Mouse (Mus musculus): ENCODE results near the gene Slc5a1.

The Slc5a1 gene

GRCm38 (mm10) chr5:33193567-33193966 is 89.5 kb downstream of the Slc5a1 start:
- CTCF ChIA-PET: no interaction called here

DNA sequence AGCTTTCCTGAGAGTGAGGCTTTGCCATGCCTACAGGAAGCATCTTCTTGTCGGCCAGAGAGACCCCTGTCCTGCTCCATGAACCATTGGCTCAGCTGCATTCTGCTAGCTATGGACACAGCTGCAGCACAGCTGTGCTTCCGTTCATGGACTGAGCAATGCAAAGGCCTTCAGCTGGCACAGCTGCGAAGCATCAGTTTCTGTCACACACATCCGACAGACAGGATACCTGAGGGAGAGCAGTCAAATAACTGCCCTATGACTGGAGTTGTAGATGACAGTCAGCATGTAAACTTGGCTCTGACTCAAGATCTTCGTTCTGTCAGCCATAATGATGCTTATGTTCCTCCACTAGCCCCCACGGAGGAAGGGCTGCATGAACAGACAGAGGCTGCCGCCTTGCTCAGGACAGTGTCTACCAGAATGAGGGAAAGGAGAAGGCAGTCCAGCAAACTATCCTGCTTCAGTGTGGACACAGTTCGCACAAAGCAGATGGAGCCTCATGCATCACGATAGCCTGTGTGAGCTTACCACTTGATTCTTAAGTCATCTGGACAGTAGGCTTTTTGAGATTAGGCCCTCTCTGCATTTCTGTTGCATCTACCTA is 91.3 kb downstream of the Slc5a1 start:
- CTCF ChIA-PET: no interaction called here

DNA sequence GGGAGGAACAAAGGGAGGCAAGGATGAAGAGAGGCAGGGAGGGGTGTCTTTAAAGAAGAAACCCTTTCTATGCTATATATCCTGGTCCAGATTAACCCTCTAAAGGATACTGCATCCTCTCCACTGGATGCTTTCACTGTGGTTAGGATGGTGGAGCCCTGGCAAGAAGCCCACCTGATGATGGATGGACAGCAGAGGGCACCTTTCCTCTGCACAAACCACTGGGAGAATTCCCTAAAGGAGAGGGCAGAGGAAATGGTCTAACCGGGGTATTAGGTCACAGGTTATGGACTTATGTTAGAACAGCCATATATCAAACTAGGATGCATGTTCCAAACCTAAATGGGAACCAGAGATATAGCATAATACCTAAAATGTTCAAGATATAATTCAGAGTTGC is 96.1 kb downstream of the Slc5a1 start:
- CTCF ChIA-PET: interaction anchor here (0.7 kb wide), 1 partner anchor 69 kb away, joined by 8 read pairs; no protein-coding TSS in a partner anchor

DNA sequence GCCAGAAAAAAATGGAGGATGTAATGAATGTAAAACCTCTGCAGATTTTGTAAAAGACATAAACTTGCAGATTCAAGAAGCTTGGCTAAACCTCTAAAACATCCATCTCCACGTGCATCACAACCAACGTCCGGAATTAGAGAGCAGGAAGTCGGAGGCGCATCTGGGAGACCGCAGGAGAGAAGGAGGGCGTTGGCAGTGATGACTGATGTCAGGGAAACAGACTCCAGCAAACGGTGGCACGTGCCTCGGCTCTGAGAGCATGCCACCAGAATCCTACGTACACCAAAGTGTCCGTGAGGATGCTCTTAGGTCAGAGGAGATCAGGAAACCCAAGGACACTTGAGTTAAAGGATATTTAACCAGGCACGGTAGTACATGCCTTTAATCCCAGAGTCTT is 97.7 kb downstream of the Slc5a1 start:
- CTCF ChIA-PET: no interaction called here

DNA sequence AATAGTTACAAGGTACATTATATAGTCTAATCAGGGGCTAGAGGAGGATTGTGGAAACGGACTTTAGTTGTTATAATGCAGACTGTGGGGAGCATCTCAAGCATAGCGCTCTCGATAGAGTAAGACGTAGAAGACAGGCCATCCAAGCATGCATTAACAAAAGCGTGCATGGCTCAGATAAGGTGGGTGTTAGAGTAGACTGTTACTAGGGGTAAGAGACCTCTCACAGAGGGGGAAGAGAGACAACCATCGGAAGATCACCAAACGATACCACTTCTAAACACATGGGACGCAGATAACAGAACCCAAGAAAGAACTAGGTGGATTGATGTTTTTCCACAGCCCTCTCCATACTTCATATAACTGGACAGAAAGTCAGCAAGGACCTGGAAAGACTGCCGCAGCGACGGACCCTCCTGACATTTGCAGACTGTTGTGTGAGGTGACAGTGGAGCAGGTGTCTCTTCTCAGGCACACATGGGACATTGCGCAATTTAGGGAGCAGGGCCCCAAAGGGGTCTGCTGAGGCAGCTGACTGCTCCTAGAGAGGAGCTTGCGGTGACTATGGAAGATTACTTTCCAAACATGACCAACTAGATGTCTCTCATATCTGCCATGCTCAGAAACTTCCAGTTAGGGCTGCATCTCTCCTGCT is 98.6 kb downstream of the Slc5a1 start:
- CTCF ChIA-PET: interaction anchor here (0.6 to 0.7 kb wide), 2 partner anchors 237 to 243 kb away, joined by 5 to 13 read pairs; no protein-coding TSS in a partner anchor

DNA sequence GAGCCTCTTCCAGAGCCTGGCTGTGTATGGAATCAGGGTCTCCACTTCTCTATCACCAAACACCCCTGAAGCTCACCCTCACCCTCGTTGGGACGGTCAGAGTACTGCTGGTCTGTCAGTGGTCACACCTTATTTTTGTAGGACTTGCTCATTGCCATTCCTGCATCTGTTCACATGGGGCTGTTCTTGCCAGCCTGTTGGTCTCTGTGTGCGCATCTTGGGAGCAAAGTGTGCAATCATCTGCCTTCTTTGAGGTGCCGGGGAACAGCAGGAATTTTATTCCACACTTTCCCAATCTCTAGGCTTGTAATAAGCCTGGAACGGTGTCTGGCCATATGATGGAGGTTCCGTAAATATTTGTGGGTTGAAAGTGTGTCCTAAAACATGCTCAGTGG is 99.1 kb downstream of the Slc5a1 start:
- CTCF ChIA-PET: interaction anchor here (0.6 kb wide), 1 partner anchor 242 kb away, joined by 5 read pairs; no protein-coding TSS in a partner anchor

DNA sequence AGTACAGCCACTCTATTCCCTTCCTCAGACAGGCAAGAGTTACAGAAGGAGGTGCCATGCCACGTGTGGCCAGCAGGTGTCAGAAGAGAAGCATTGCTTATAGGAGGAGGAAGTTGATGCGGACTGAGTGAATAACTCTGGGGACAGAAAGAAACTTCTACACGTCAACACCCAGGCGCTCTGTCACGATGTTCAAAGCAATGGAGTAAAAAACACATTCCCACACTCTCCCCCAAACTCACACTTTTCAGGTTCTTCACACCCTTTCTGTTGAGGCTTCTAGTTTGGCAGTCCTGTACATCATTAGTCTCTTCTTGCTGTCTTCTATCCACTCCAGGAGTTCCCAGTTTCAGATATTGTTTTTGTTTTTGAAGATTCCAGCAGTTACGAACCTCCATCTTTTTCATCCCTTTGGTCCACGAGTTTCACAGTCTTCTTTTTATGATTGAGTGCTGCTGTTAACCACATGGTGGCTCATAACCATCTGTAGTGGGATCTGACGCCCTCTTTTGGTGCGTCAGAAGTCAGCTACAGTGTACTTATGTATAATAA is 99.7 kb downstream of the Slc5a1 start:
- CTCF ChIA-PET: no interaction called here

- CTCF ChIA-PET: no interaction called here
These were observed 100.3 kb downstream of the Slc5a1 start for GRCm38 (mm10) chr5:33204284-33204683.

DNA sequence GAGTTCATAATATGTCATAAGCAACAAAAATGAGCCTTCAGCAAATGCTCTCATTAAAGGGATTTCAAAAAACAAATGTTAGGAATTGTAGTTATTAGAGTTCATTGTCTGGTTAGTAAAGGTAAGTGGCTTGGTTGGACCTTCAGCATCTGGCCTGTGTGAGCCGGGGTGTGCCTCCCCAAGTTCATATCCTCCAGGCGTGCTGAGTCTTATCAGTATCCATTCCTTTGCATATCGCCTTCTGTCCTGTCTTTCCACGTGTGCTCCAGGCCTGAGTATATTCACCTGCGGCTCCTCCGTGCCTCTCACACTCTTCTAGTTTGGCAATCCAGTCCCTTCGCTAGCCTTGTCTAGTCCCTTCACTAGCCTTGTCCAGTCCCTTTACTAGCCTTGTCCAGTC is 102.3 kb downstream of the Slc5a1 start:
- CTCF ChIA-PET: no interaction called here

DNA sequence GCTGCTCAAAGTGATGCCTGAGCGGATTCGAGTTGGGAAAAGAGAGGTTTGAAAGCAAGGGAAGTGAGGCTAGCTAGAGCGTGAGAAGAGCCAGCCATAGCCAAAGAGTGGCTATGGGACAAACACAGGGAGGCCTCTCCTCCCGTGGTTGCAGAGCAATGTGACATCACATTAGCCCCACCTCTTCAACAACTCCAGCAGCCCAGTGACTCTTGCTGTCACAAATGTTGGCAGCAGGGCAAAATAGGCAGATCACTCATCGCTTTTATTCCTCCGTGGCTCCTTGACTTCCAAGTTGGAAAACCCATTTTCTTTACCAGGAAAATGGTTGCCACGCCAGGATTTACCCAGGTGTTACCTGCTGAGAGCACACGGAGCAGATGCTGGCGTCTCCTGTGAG is 103.1 kb downstream of the Slc5a1 start:
- CTCF ChIA-PET: no interaction called here

DNA sequence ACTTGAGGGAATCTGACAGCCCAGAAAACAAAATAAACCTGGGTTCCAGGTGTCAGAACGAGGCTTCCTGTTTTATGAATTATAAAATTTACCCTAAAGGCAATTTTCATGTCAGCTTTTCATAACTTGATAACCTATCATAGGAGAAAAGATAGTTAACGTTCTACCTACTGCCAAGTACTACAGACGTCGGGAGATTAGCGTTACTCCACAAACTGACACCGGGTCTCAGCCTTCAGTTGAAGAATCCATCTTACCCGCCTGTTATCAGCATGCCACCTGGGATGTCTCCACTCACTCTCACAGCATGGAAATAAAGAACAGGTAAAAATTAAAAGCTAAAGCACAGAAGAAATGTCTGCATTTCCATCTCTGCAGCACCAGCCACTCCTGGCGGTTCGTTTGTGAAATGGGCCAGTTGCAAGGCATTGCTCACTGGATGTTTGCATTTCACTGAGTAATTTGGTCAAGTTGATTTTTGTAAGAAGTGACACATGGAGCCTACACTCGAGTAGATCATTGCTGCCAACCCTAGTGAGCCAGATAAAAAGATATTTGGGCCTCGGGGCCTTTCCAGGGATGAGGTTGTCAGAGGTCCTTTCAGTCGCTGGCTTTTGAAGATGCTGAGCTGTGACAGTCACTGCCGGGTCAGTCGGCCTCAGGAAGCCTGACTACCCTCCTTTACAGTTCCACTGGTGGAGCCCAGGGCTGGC is 104.7 kb downstream of the Slc5a1 start:
- CTCF ChIA-PET: no interaction called here

DNA sequence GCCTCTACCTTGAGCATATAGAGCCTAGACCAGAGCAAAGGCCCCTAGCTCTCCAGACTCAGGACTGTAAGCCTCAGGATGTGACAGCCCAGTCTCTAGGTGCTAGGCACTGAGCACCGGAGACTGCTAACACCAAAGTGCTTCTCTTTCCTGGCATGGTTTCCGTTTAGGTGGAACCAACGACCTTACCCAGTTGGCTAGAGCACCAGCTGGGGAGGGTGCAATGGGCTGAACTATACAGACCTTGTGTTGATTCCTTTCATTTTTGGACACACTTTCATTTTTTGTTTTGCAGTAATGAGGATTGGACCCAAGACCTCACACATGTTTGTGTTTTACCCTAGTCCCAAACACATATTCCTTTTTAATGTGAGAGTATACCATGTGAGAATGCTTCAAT is 106.5 kb downstream of the Slc5a1 start:
- CTCF ChIA-PET: interaction anchor here (0.6 kb wide), 1 partner anchor 9 kb away, joined by 3 read pairs; no protein-coding TSS in a partner anchor

DNA sequence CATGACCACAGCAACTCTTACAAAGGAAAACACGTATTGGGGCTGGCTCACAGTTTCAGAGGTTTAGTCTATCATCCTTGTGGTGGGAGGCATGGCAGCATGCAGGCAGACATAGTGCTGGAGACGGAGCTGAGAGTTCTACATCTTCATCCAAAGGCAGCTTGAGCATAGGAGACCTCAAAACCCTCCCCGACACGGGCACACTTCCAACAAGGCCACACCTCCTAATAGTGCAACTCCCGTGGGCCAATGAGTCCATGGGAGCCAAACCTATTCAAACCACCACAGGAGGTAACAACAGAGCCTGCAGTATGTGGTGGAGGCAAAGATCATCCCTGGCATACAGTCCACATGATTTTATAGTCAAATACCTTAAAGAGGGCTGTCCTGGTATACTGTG is 107.2 kb downstream of the Slc5a1 start:
- CTCF ChIA-PET: no interaction called here

All from spleen, embryonic (tissue).